ENCODE assay signal across 30 mouse cellular contexts in genomic region chr11:69426246-69426645, GRCm38 (mm10). TPM values are rescaled to one million over a fixed set of nuclear protein-coding genes. Genes with fewer than 3 reads are reported as not detected.
"Had no signal": no experiment of that assay in that cellular context is flagged by ENCODE, and none has a peak within 500 bp of the region (broad histone marks: within the 10 kb centered on the region; RNA-seq: fewer than 3 reads in every experiment).

No protein-coding gene starts in this region.

- H3K27ac ChIP-seq: left cerebral cortex, adult 2 months; limb, embryonic 10.5 days; limb, embryonic 12.5 days; limb, embryonic 13.5 days; limb, embryonic 15.5 days; liver, embryonic 14.5 days; liver, embryonic 15.5 days; lung, embryonic 15.5 days; macrophage; midbrain, embryonic 10.5 days; midbrain, embryonic 12.5 days; midbrain, embryonic 13.5 days; midbrain, embryonic 15.5 days; neural tube, embryonic 12.5 days; neural tube, embryonic 13.5 days had no signal

- H3K4me3 ChIP-seq: left cerebral cortex, adult 2 months; limb, embryonic 10.5 days; limb, embryonic 12.5 days; limb, embryonic 13.5 days; limb, embryonic 15.5 days; liver, embryonic 15.5 days; lung, embryonic 15.5 days; megakaryocyte, embryonic 14.5 days; midbrain, embryonic 10.5 days; midbrain, embryonic 12.5 days; midbrain, embryonic 13.5 days; midbrain, embryonic 15.5 days; myocyte; neural tube, embryonic 12.5 days; neural tube, embryonic 13.5 days had no signal

- ATAC-seq: liver, postnatal 0 days; lung, postnatal 0 days; midbrain, embryonic 13.5 days; midbrain, embryonic 15.5 days had no signal

- H3K9ac ChIP-seq: limb, embryonic 12.5 days; limb, embryonic 13.5 days; limb, embryonic 15.5 days; liver, embryonic 14.5 days; liver, embryonic 15.5 days; liver, postnatal 0 days; lung, embryonic 14.5 days; lung, embryonic 15.5 days; midbrain, embryonic 12.5 days; midbrain, embryonic 13.5 days; midbrain, embryonic 15.5 days; neural tube, embryonic 12.5 days; neural tube, embryonic 13.5 days had no signal

- H3K9me3 ChIP-seq: limb, embryonic 10.5 days; limb, embryonic 12.5 days; limb, embryonic 13.5 days; limb, embryonic 15.5 days; liver, embryonic 15.5 days; lung, embryonic 15.5 days; megakaryocyte, embryonic 14.5 days; midbrain, embryonic 10.5 days; midbrain, embryonic 12.5 days; midbrain, embryonic 13.5 days; midbrain, embryonic 15.5 days; neural tube, embryonic 12.5 days; neural tube, embryonic 13.5 days had no signal

- DNase-seq: left cerebral cortex, postnatal 4 days; liver, postnatal 0 days; lung, adult 18-20 months; lung, adult 2 months; lung, embryonic 14.5 days; lung, postnatal 10 days; lung, postnatal 14 days; lung, postnatal 36 days; lung, postnatal 4 days; midbrain, embryonic 14.5 days had no signal

- H3K36me3 ChIP-seq: limb, embryonic 10.5 days; limb, embryonic 12.5 days; limb, embryonic 13.5 days; limb, embryonic 15.5 days; liver, embryonic 15.5 days; lung, embryonic 15.5 days; midbrain, embryonic 10.5 days; midbrain, embryonic 12.5 days; midbrain, embryonic 13.5 days; midbrain, embryonic 15.5 days; neural tube, embryonic 12.5 days; neural tube, embryonic 13.5 days had no signal

- H3K4me2 ChIP-seq: limb, embryonic 12.5 days; limb, embryonic 13.5 days; limb, embryonic 15.5 days; liver, embryonic 15.5 days; lung, embryonic 14.5 days; lung, embryonic 15.5 days; midbrain, embryonic 11.5 days; midbrain, embryonic 12.5 days; midbrain, embryonic 13.5 days; midbrain, embryonic 15.5 days; neural tube, embryonic 12.5 days; neural tube, embryonic 13.5 days had no signal

RNA-seq across cellular contexts. Expression of gene Tmem88, which starts 28.2 kb away (rescaled TPM):
- total RNA-seq: megakaryocyte-erythroid progenitor cell, adult 5-6 weeks had no signal
